Mouse (Mus musculus) CH12.LX (cell line): ENCODE measurements around the gene Ntn1.

Experiments used
- CHD1 ChIP-seq: IDR thresholded peaks from 2 replicates; pipeline ENCODE4 v1.6.1; 2012; ENCODE audit warnings: low read depth, low read length, improper control_type of control experiment, inconsistent platforms
- CTCF ChIP-seq, 2 experiments: IDR thresholded peaks in 1 of 2; conservative IDR thresholded peaks in 1 of 2; 2 replicates each; pipeline ENCODE4 v1.5.1; 2011 to 2012; ENCODE audit warnings: low read depth in 2 of 2, low read length in 2 of 2, improper control_type of control experiment in 1 of 2, inconsistent platforms in 1 of 2, mild to moderate bottlenecking in 1 of 2, moderate library complexity in 1 of 2
- E2F4 ChIP-seq: IDR thresholded peaks from 2 replicates; pipeline ENCODE4 v1.6.1; 2011; ENCODE audit warnings: low read depth, low read length, improper control_type of control experiment; ENCODE audit not compliant: insufficient replicate concordance
- ELF1 ChIP-seq: IDR thresholded peaks from 2 replicates; pipeline ENCODE4 v1.6.1; 2014; ENCODE audit warnings: low read depth, mild to moderate bottlenecking, inconsistent platforms, low read length, improper control_type of control experiment
- EP300 ChIP-seq: IDR thresholded peaks from 2 replicates; pipeline ENCODE4 v1.6.1; 2011; ENCODE audit warnings: low read length, improper control_type of control experiment
- IRF4 ChIP-seq: IDR thresholded peaks from 2 replicates; pipeline ENCODE4 v1.6.1; 2014; ENCODE audit warnings: low read depth, mild to moderate bottlenecking, inconsistent platforms, low read length, improper control_type of control experiment
- POLR2A ChIP-seq: IDR thresholded peaks from 2 replicates; pipeline ENCODE4 v1.6.1; 2011; ENCODE audit warnings: low read depth, mild to moderate bottlenecking, improper control_type of control experiment, low read length
- TBP ChIP-seq: conservative IDR thresholded peaks from 2 replicates; pipeline ENCODE4 v1.6.1; 2011; ENCODE audit warnings: low read depth, low read length, improper control_type of control experiment
- TCF12 ChIP-seq: IDR thresholded peaks from 2 replicates; pipeline ENCODE4 v1.6.1; 2014; ENCODE audit warnings: low read depth, mild to moderate bottlenecking, inconsistent platforms, low read length, improper control_type of control experiment
- UBTF ChIP-seq: IDR thresholded peaks from 2 replicates; pipeline ENCODE4 v1.6.1; 2012; ENCODE audit warnings: low read depth, mild to moderate bottlenecking, inconsistent platforms, low read length, improper control_type of control experiment, moderate library complexity
- USF1 ChIP-seq: IDR thresholded peaks from 2 replicates; pipeline ENCODE4 v1.6.1; 2014; ENCODE audit warnings: low read depth, mild to moderate bottlenecking, inconsistent platforms, low read length, improper control_type of control experiment
- ZKSCAN1 ChIP-seq: IDR thresholded peaks from 2 replicates; pipeline ENCODE4 v1.6.1; 2012; ENCODE audit warnings: low read depth, inconsistent platforms, low read length, improper control_type of control experiment, borderline replicate concordance
- ZNF384 ChIP-seq: IDR thresholded peaks from 2 replicates; pipeline ENCODE4 v1.6.1; 2012; ENCODE audit warnings: low read depth, low read length, improper control_type of control experiment, inconsistent platforms

GRCm38 (mm10) chr11:68385921-68386588 is 14.6 kb downstream of the Ntn1 start:
- TF ChIP-seq ZNF384, result no peak
- no peak for TF ChIP-seq POLR2A
- TF ChIP-seq CHD1, result no peak
- no peak for TF ChIP-seq CTCF (conservative IDR thresholded peaks at IDR 0.05 in 1 of 2, IDR thresholded peaks at IDR 0.05 in 1 of 2; ENCODE audit: low read depth in 2 of 2, low read length in 2 of 2)
- TF ChIP-seq ELF1, result no peak
- TF ChIP-seq ZKSCAN1, result no peak
- no peak for TF ChIP-seq UBTF
- no peak for TF ChIP-seq EP300
- no peak for TF ChIP-seq TBP
- TF ChIP-seq USF1, result no peak
- no peak for TF ChIP-seq IRF4
- TF ChIP-seq E2F4, result no peak
- TF ChIP-seq TCF12, result no peak
